Mouse (Mus musculus): ENCODE results near the gene Myadml2. TPM values are rescaled to one million over a fixed set of nuclear protein-coding genes. Genes with fewer than 3 reads are reported as not detected.
"Not testable (repeated sequence)": the region's sequence is repeated elsewhere in the genome, so short reads cannot be mapped to it uniquely, and the experiment has no call there.

Gene Myadml2
- total and polyA plus RNA-seq, 2 experiments from 2014 or later = 29.3 to 32.7 TPM

DNA sequence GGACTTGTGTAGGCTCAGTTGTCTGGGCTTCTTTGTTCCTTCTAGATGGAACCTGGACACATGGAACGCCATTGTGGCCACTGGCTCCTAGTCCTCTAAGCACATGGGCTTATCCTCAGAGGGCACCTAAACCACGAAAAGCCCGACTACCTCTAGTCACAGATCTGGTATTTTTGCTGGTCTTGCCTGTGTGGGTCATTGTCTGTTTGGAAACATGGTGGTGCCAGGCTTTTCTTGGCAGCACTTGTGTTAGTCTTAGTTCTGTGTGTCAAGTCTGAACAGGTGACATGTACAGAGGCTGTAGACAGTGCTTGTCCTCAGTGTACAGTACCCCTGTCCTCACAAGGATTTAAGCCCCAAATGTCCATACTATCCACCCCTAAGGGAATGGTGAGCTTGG lies 35.6 kb upstream of the Myadml2 start:
- 88% methylated on average over 3 of the region's 3 CpGs for WGBS

GRCm38 (mm10) chr11:120682683-120683082 lies 34.7 kb upstream of the Myadml2 start:
- H3K27ac ChIP-seq (ENCODE audit: low read depth) = no peak overlapping the region
- peaks cover 53% of the 10 kb centered on the region for H3K36me3 ChIP-seq (replicated peaks; ENCODE audit: control insufficient read depth, insufficient read depth, low read length)
- no peak overlapping the region for H3K4me3 ChIP-seq (ENCODE audit: low read depth, low read length)
- H3K4me2 ChIP-seq (ENCODE audit: low read depth, low read length) = no peak overlapping the region
- H3K9me3 ChIP-seq (replicated peaks; ENCODE audit: control insufficient read depth, low read length) = no peaks in the 10 kb centered on the region
- TF ChIP-seq EP300 (IDR thresholded peaks at IDR 0.05; ENCODE audit: low read depth) = no peak
- 97% methylated on average over 5 of the region's 5 CpGs for WGBS
- DNase-seq (ENCODE audit: low spot score) (no peak), ATAC-seq (ENCODE audit: insufficient read depth, low read depth) (no peak)
- H3K27me3 ChIP-seq (ENCODE audit: control insufficient read depth, insufficient read depth, low read length) = no peaks in the 10 kb centered on the region
- no peak overlapping the region for H3K9ac ChIP-seq (replicated peaks; ENCODE audit: low read depth, low read length)
- H3K4me1 ChIP-seq (ENCODE audit: control insufficient read depth, insufficient read depth) = no peaks in the 10 kb centered on the region; the same call in 1 of the 2 replicates

More for the DNA sequence above, 35.6 kb upstream of the Myadml2 start:
- Histone ChIP-seq H3K4me1 (ENCODE audit: control insufficient read depth, insufficient read depth) (no peaks in the 10 kb centered on the region; the same call in 1 of the 2 replicates), H3K27me3 (ENCODE audit: control insufficient read depth, insufficient read depth, low read length) (no peaks in the 10 kb centered on the region), H3K9me3 (replicated peaks; ENCODE audit: control insufficient read depth, low read length) (no peaks in the 10 kb centered on the region), H3K9ac (replicated peaks; ENCODE audit: low read depth, low read length) (no peak overlapping the region), H3K36me3 (replicated peaks; ENCODE audit: control insufficient read depth, insufficient read depth, low read length) (peaks cover 51% of the 10 kb centered on the region), H3K4me3 (ENCODE audit: low read depth, low read length) (no peak overlapping the region), H3K27ac (ENCODE audit: low read depth) (no peak overlapping the region), H3K4me2 (ENCODE audit: low read depth, low read length) (no peak overlapping the region)
- no peak for TF ChIP-seq CTCF (IDR thresholded peaks at IDR 0.05; ENCODE audit: low read depth)
- TF ChIP-seq EP300 (IDR thresholded peaks at IDR 0.05; ENCODE audit: low read depth) = no peak
- ATAC-seq (ENCODE audit: insufficient read depth, low read depth) (no peak), DNase-seq (ENCODE audit: low spot score) (no peak)

DNA sequence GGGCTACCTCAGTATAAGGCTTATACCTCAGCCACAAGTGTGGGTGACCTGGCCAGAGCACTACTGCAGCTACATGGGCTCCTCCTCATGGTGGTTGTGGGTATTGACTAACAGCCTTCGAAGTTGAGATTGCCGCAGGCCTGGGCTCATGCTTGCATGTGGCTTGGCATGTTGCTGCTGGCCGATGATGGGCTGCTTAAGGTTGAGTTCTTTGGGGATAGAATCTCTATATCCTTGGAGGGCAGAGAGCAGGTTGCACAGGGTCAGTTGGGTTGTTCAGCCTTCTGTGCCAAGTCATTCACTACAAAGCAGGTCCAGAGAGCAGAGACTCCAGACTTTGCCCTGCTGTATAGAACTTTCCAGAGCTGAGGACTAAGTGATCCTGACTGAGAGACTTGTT lies 32.0 kb upstream of the Myadml2 start:
- ATAC-seq (ENCODE audit: insufficient read depth, low read depth) = peak; percentile 57

GRCm38 (mm10) chr11:120676951-120677350 lies 29.0 kb upstream of the Myadml2 start:
- Histone ChIP-seq H3K4me2 (ENCODE audit: low read depth, low read length) (no peak overlapping the region), H3K27me3 (ENCODE audit: control insufficient read depth, insufficient read depth, low read length) (no peaks in the 10 kb centered on the region), H3K9me3 (replicated peaks; ENCODE audit: control insufficient read depth, low read length) (no peaks in the 10 kb centered on the region), H3K27ac (ENCODE audit: low read depth) (no peak overlapping the region), H3K4me1 (ENCODE audit: control insufficient read depth, insufficient read depth) (peaks cover 12% of the 10 kb centered on the region), H3K36me3 (replicated peaks; ENCODE audit: control insufficient read depth, insufficient read depth, low read length) (peaks cover 39% of the 10 kb centered on the region), H3K9ac (replicated peaks; ENCODE audit: low read depth, low read length) (no peak overlapping the region), H3K4me3 (ENCODE audit: low read depth, low read length) (no peak overlapping the region)
- WGBS = 72% methylated on average over 4 of the region's 4 CpGs
- DNase-seq (ENCODE audit: low spot score) = no peak
- TF ChIP-seq CTCF (IDR thresholded peaks at IDR 0.05; ENCODE audit: low read depth) = no peak
- no peak for TF ChIP-seq EP300 (IDR thresholded peaks at IDR 0.05; ENCODE audit: low read depth)
- ATAC-seq (ENCODE audit: insufficient read depth, low read depth) = no peak

More for the DNA sequence above, 32.0 kb upstream of the Myadml2 start:
- Histone ChIP-seq H3K27ac (ENCODE audit: low read depth) (no peak overlapping the region), H3K27me3 (ENCODE audit: control insufficient read depth, insufficient read depth, low read length) (no peaks in the 10 kb centered on the region), H3K4me1 (ENCODE audit: control insufficient read depth, insufficient read depth) (no peaks in the 10 kb centered on the region; the same call in 1 of the 2 replicates), H3K9ac (replicated peaks; ENCODE audit: low read depth, low read length) (no peak overlapping the region), H3K36me3 (replicated peaks; ENCODE audit: control insufficient read depth, insufficient read depth, low read length) (peaks cover 47% of the 10 kb centered on the region), H3K4me3 (ENCODE audit: low read depth, low read length) (no peak overlapping the region), H3K4me2 (ENCODE audit: low read depth, low read length) (no peak overlapping the region), H3K9me3 (replicated peaks; ENCODE audit: control insufficient read depth, low read length) (no peaks in the 10 kb centered on the region)
- DNase-seq (ENCODE audit: low spot score) = peak; percentile 23
- TF ChIP-seq CTCF (IDR thresholded peaks at IDR 0.05; ENCODE audit: low read depth) (peak; percentile 54), EP300 (IDR thresholded peaks at IDR 0.05; ENCODE audit: low read depth) (no peak)
- 70% methylated on average over 3 of the region's 3 CpGs for WGBS

- Histone ChIP-seq H3K4me1 (ENCODE audit: control insufficient read depth, insufficient read depth) (peaks cover 12% of the 10 kb centered on the region), H3K36me3 (replicated peaks; ENCODE audit: control insufficient read depth, insufficient read depth, low read length) (peaks cover 32% of the 10 kb centered on the region)
- not testable (repeated sequence) for DNase-seq (ENCODE audit: low spot score); H3K9ac ChIP-seq (replicated peaks; ENCODE audit: low read depth, low read length); H3K4me2 ChIP-seq (ENCODE audit: low read depth, low read length); H3K4me3 ChIP-seq (ENCODE audit: low read depth, low read length); ATAC-seq (ENCODE audit: insufficient read depth, low read depth); H3K9me3 ChIP-seq (replicated peaks; ENCODE audit: control insufficient read depth, low read length); H3K27ac ChIP-seq (ENCODE audit: low read depth); H3K27me3 ChIP-seq (ENCODE audit: control insufficient read depth, insufficient read depth, low read length)
- 73% methylated on average over 3 of the region's 5 CpGs for WGBS
Measured at GRCm38 (mm10) chr11:120675875-120676274, 27.9 kb upstream of the Myadml2 start.

DNA sequence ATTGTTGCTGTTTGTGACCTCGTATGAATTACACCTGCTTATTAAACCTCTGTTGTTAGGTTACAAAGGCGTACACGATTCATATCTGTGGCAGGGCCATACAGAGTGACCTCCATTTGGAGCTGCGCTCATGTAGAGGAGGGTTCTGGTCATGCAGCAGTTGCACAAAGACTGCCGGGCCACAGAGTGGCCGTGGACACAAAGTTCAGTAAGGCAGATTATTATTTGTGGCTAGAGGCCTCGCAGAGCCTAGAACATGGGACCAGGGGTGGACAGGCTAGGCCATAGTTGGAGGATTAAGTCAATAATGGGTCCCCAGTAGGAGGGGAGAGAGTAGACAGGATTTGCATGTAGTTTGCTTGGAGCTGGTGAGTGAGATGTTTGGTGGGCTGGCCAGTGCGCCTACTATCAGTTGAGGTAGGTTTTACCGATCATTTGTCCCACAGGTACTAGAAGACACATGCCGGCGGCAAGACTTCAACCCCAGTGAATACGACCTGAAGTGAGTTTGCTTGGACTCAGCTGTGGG lies 25.7 kb upstream of the Myadml2 start:
- Histone ChIP-seq H3K36me3 (replicated peaks; ENCODE audit: control insufficient read depth, insufficient read depth, low read length) (peaks cover 23% of the 10 kb centered on the region), H3K27me3 (ENCODE audit: control insufficient read depth, insufficient read depth, low read length) (no peaks in the 10 kb centered on the region), H3K4me1 (ENCODE audit: control insufficient read depth, insufficient read depth) (peaks cover 12% of the 10 kb centered on the region), H3K4me2 (ENCODE audit: low read depth, low read length) (peak overlapping the region; percentile 75), H3K9ac (replicated peaks; ENCODE audit: low read depth, low read length) (peak overlapping the region; percentile 72), H3K27ac (ENCODE audit: low read depth) (peak overlapping the region; percentile 87), H3K9me3 (replicated peaks; ENCODE audit: control insufficient read depth, low read length) (no peaks in the 10 kb centered on the region), H3K4me3 (ENCODE audit: low read depth, low read length) (peak overlapping the region; percentile 92)
- DNase-seq (ENCODE audit: low spot score) (no peak), ATAC-seq (ENCODE audit: insufficient read depth, low read depth) (peak; percentile 3; the same call in 1 of the 2 replicates)
- TF ChIP-seq CTCF (IDR thresholded peaks at IDR 0.05; ENCODE audit: low read depth) = no peak
- TF ChIP-seq EP300 (IDR thresholded peaks at IDR 0.05; ENCODE audit: low read depth) = no peak
- WGBS = 33% methylated on average over 12 of the region's 12 CpGs

All from heart, postnatal 0 days (tissue).